Comparison of ENCODE assay signal across 14 mouse cellular contexts in genomic region chr11:107991990-107992389, GRCm38 (mm10).
DNase-seq lines count a peak whose midpoint lies in the region; ATAC-seq and TF ChIP-seq lines count a peak whose summit lies in the region.
"Had no signal": no experiment of that assay in that cellular context is flagged by ENCODE, and none has a peak within 500 bp of the region (broad histone marks: within the 10 kb centered on the region; RNA-seq: fewer than 3 reads in every experiment).

No protein-coding gene starts in this region.

- no peaks in the 10 kb centered on the region for H3K36me3 ChIP-seq in hindbrain, embryonic 10.5 days
- no peaks in the 10 kb centered on the region for H3K36me3 ChIP-seq in hindbrain, postnatal 0 days (ENCODE audit: insufficient read depth, low read length)
- no peaks in the 10 kb centered on the region for H3K36me3 ChIP-seq in E14TG2a.4 (ENCODE audit: insufficient read depth, low read length)
- H3K36me3 ChIP-seq in liver, embryonic 13.5 days = no peaks in the 10 kb centered on the region
- H3K36me3 ChIP-seq in kidney, embryonic 15.5 days = no peaks in the 10 kb centered on the region

- H3K27me3 ChIP-seq in hindbrain, embryonic 10.5 days (ENCODE audit: insufficient read depth, poor library complexity, severe bottlenecking) = no peaks in the 10 kb centered on the region
- H3K27me3 ChIP-seq in hindbrain, postnatal 0 days (ENCODE audit: insufficient read depth, low read length) = no peaks in the 10 kb centered on the region
- 0 out of 2 replicates have a peak, but pooled peaks cover 3% of the 10 kb centered on the region for H3K27me3 ChIP-seq in E14TG2a.4 (ENCODE audit: insufficient read depth, low read length)
- no peaks in the 10 kb centered on the region for H3K27me3 ChIP-seq in liver, embryonic 13.5 days
- no peaks in the 10 kb centered on the region for H3K27me3 ChIP-seq in kidney, embryonic 15.5 days

- H3K9ac ChIP-seq in hindbrain, postnatal 0 days (replicated peaks; ENCODE audit: low read length) = no peak overlapping the region
- H3K9ac ChIP-seq in liver, embryonic 13.5 days = peak overlapping the region; percentile 60
- no peak overlapping the region for H3K9ac ChIP-seq in kidney, embryonic 15.5 days

- 67% methylated on average over 7 of the region's 7 CpGs for whole genome bisulfite sequencing in hindbrain, embryonic 10.5 days
- WGBS in hindbrain, postnatal 0 days = 64% methylated on average over 7 of the region's 7 CpGs
- 48% methylated on average over 7 of the region's 7 CpGs for WGBS in liver, embryonic 13.5 days (ENCODE audit: insufficient replicate concordance)
- 70% methylated on average over 7 of the region's 7 CpGs for WGBS in kidney, embryonic 15.5 days

- no peak for DNase-seq in hindbrain, embryonic 10.5 days (ENCODE audit: low spot score)
- DNase-seq in hindbrain, postnatal 0 days (ENCODE audit: low spot score) = no peak
- DNase-seq in ZHBTc4 (ENCODE audit: low read depth, low spot score) = peak; percentile 48
- peak; percentile 10 for DNase-seq in liver, embryonic 13.5 days
- no peak for DNase-seq in right cerebral cortex, postnatal 10 days (ENCODE audit: low spot score in 2 of 2)
- DNase-seq in lung, adult 18-20 months = no peak
- DNase-seq: cerebellum, postnatal 36 days; kidney, postnatal 10 days; layer of hippocampus, postnatal 36 days had no signal

- TF ChIP-seq CTCF in hindbrain, postnatal 0 days (IDR thresholded peaks at IDR 0.05; ENCODE audit: low read depth) = no peak
- no peak for TF ChIP-seq CTCF in E14TG2a.4 (conservative IDR thresholded peaks at IDR 0.05; ENCODE audit: low read length)

- H3K27ac ChIP-seq in hindbrain, embryonic 10.5 days = peak overlapping the region; percentile 30
- H3K27ac ChIP-seq in hindbrain, postnatal 0 days = no peak overlapping the region
- peak overlapping the region; percentile 92 for H3K27ac ChIP-seq in liver, embryonic 13.5 days
- H3K27ac ChIP-seq in kidney, embryonic 15.5 days = no peak overlapping the region

- H3K9me3 ChIP-seq in hindbrain, embryonic 10.5 days = no peaks in the 10 kb centered on the region
- H3K9me3 ChIP-seq in hindbrain, postnatal 0 days (ENCODE audit: low read length) = no peaks in the 10 kb centered on the region
- no peaks in the 10 kb centered on the region for H3K9me3 ChIP-seq in E14TG2a.4 (ENCODE audit: low read length)
- no peaks in the 10 kb centered on the region for H3K9me3 ChIP-seq in liver, embryonic 13.5 days (replicated peaks)
- no peaks in the 10 kb centered on the region for H3K9me3 ChIP-seq in kidney, embryonic 15.5 days (replicated peaks)

- peaks cover 18% of the 10 kb centered on the region for H3K4me1 ChIP-seq in hindbrain, embryonic 10.5 days (replicated peaks)
- H3K4me1 ChIP-seq in hindbrain, postnatal 0 days (ENCODE audit: insufficient read depth, low read length) = no peaks in the 10 kb centered on the region
- peaks cover 66% of the 10 kb centered on the region for H3K4me1 ChIP-seq in E14TG2a.4 (replicated peaks; ENCODE audit: low read depth, low read length)
- H3K4me1 ChIP-seq in liver, embryonic 13.5 days (replicated peaks) = peaks cover 39% of the 10 kb centered on the region
- no peaks in the 10 kb centered on the region for H3K4me1 ChIP-seq in kidney, embryonic 15.5 days

- no peak overlapping the region for H3K4me3 ChIP-seq in hindbrain, embryonic 10.5 days
- H3K4me3 ChIP-seq in hindbrain, postnatal 0 days (ENCODE audit: low read length) = no peak overlapping the region
- peak overlapping the region; percentile 20; the same call in 1 of the 2 replicates for H3K4me3 ChIP-seq in E14TG2a.4 (replicated peaks; ENCODE audit: low read length)
- H3K4me3 ChIP-seq in liver, embryonic 13.5 days (replicated peaks) = peak overlapping the region; percentile 28
- no peak overlapping the region for H3K4me3 ChIP-seq in kidney, embryonic 15.5 days (replicated peaks)
- H3K4me3 ChIP-seq: erythroblast, embryonic 14.5 days had no signal

- no peak for ATAC-seq in hindbrain, postnatal 0 days
- ATAC-seq in liver, embryonic 13.5 days (ENCODE audit: low read depth) = peak; percentile 94
- ATAC-seq in kidney, embryonic 15.5 days (replicated peaks; ENCODE audit: low FRiP score) = no peak
- ATAC-seq: activated CD4-positive, CD25-positive, alpha-beta regulatory T cell, adult 4 months; midbrain, embryonic 16.5 days had no signal

- H3K4me2 ChIP-seq in hindbrain, postnatal 0 days (ENCODE audit: low read depth, low read length) = no peak overlapping the region
- H3K4me2 ChIP-seq in liver, embryonic 13.5 days = peak overlapping the region; percentile 62
- no peak overlapping the region for H3K4me2 ChIP-seq in kidney, embryonic 15.5 days

Comparison
In these comparisons a context has a peak if more than half of its experiments do, and no peak if none do; other contexts are left out.
1. H3K27ac ChIP-seq: peak in hindbrain, embryonic 10.5 days (single experiment) and liver, embryonic 13.5 days (single experiment); none in hindbrain, postnatal 0 days (single experiment) and kidney, embryonic 15.5 days (single experiment).
2. DNase-seq: peak in ZHBTc4 (single experiment) and liver, embryonic 13.5 days (single experiment); none in hindbrain, embryonic 10.5 days (single experiment), hindbrain, postnatal 0 days (single experiment), right cerebral cortex, postnatal 10 days (0 of 2) and lung, adult 18-20 months (0 of 2).
3. H3K4me3 ChIP-seq: peak in E14TG2a.4 (single experiment) and liver, embryonic 13.5 days (single experiment); none in hindbrain, embryonic 10.5 days (single experiment), hindbrain, postnatal 0 days (single experiment) and kidney, embryonic 15.5 days (single experiment).